Comparison of ENCODE assay signal across 9 mouse cellular contexts in the genomic region with DNA sequence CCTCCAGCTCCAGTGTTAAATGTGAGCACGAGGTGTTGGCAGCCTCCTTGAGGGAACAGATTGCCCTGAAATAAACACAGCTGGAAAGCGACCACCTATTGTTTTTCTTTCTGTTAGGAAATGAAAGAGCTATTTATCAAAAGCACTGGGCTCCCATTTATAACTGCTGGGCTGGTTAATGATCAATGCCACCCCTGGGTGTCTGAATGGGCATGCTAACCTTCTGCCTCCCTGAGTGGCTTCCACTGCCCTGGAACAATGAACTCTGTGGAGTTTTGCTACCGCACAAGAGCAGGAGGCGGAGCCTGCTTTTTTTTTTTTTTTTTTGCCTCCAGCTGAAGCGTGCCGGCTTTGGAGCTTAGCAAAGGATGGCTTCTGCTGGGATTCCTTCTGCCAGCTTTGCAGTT.
DNase-seq lines count a peak whose midpoint lies in the region; TF ChIP-seq lines count a peak whose summit lies in the region.
"Had no signal": no experiment of that assay in that cellular context is flagged by ENCODE, and none has a peak within 500 bp of the region (broad histone marks: within the 10 kb centered on the region; RNA-seq: fewer than 3 reads in every experiment).

No protein-coding gene starts in this region.

- H3K9me3 ChIP-seq in midbrain, embryonic 10.5 days (replicated peaks) = no peaks in the 10 kb centered on the region

- H3K4me1 ChIP-seq in midbrain, embryonic 10.5 days = peaks cover 57% of the 10 kb centered on the region

- H3K27ac ChIP-seq in layer of hippocampus, adult 2 months = peak overlapping the region; percentile 89
- peak overlapping the region; percentile 52; the same call in 1 of the 2 replicates for H3K27ac ChIP-seq in midbrain, embryonic 10.5 days (replicated peaks)

- H3K27me3 ChIP-seq in midbrain, embryonic 10.5 days (ENCODE audit: low read depth, poor library complexity, severe bottlenecking) = peaks cover 50% of the 10 kb centered on the region

- DNase-seq in layer of hippocampus, adult 2 months (ENCODE audit: low spot score in 2 of 2) = peak; percentile 27 to 30
- no peak for DNase-seq in layer of hippocampus, postnatal 25 days (ENCODE audit: extremely low spot score in 1 of 2, low spot score in 1 of 2)
- peak; percentile 80 for DNase-seq in embryo, embryonic 11 days
- peak; percentile 17 for DNase-seq in heart, postnatal 4 days
- DNase-seq in layer of hippocampus, adult 9-11 months = peak; percentile 44
- peak; percentile 64 for DNase-seq in midbrain, embryonic 10.5 days (ENCODE audit: low spot score)
- no peak for DNase-seq in testis, postnatal 14 days (ENCODE audit: low spot score)
- no peak for DNase-seq in frontal cortex, postnatal 36 days (ENCODE audit: low spot score in 2 of 2)

- 0% methylated on average over 6 of the region's 6 CpGs for WGBS in midbrain, embryonic 10.5 days

- TF ChIP-seq CTCF in layer of hippocampus, adult 2 months (conservative IDR thresholded peaks at IDR 0.05) = no peak

- no peaks in the 10 kb centered on the region for H3K36me3 ChIP-seq in midbrain, embryonic 10.5 days
- H3K36me3 ChIP-seq: G1E had no signal

- peak overlapping the region; percentile 36 for H3K4me3 ChIP-seq in layer of hippocampus, adult 2 months
- H3K4me3 ChIP-seq in midbrain, embryonic 10.5 days = peak overlapping the region; percentile 30

Comparison
In these comparisons a context has a peak if more than half of its experiments do, and no peak if none do; other contexts are left out.
1. DNase-seq: peak in layer of hippocampus, adult 2 months (2 of 2), embryo, embryonic 11 days (single experiment), heart, postnatal 4 days (single experiment), layer of hippocampus, adult 9-11 months (single experiment) and midbrain, embryonic 10.5 days (single experiment); none in layer of hippocampus, postnatal 25 days (0 of 2), testis, postnatal 14 days (single experiment) and frontal cortex, postnatal 36 days (0 of 2).